Mouse (Mus musculus) myocyte (in vitro differentiated cells): ENCODE data around the gene Uaca.

Experiments
- CEBPB ChIP-seq: IDR thresholded peaks from 2 replicates; pipeline ENCODE4 v1.6.1; 2011; ENCODE audit warnings: mild to moderate bottlenecking, moderate library complexity; ENCODE audit not compliant: poor library complexity, insufficient read depth, severe bottlenecking
- E2F4 ChIP-seq: IDR thresholded peaks from one replicate; pipeline ENCODE4 v1.6.1; 2011; ENCODE audit warnings: mild to moderate bottlenecking, control low read depth, moderate library complexity; ENCODE audit not compliant: insufficient read depth
- MAX ChIP-seq: IDR thresholded peaks from one replicate; pipeline ENCODE4 v1.6.1; 2011; ENCODE audit warnings: low read depth, mild to moderate bottlenecking, control low read depth
- MYOD1 ChIP-seq, 3 experiments: IDR thresholded peaks; one replicate each; pipeline ENCODE4 v1.6.1; 2011; ENCODE audit warnings: control low read depth in 2 of 3, low read depth in 2 of 3, mild to moderate bottlenecking in 2 of 3, moderate library complexity in 1 of 3; ENCODE audit not compliant: insufficient read length in 2 of 3, control insufficient read depth in 1 of 3
- MYOG ChIP-seq, 3 experiments: IDR thresholded peaks; one replicate each; pipeline ENCODE4 v1.6.1; 2011; ENCODE audit warnings: control low read depth in 2 of 3, low read depth in 2 of 3, mild to moderate bottlenecking in 2 of 3; ENCODE audit not compliant: insufficient read length in 2 of 3, control insufficient read depth in 1 of 3, insufficient read depth in 1 of 3
- POLR2A ChIP-seq: IDR thresholded peaks from one replicate; pipeline ENCODE4 v1.6.1; 2011; ENCODE audit warnings: low read depth, mild to moderate bottlenecking, control low read depth, moderate library complexity; ENCODE audit not compliant: insufficient read length
- POLR2AphosphoS2 ChIP-seq: IDR thresholded peaks from one replicate; pipeline ENCODE4 v1.6.1; 2011; ENCODE audit warnings: low read depth, control low read depth; ENCODE audit not compliant: insufficient read length
- REST ChIP-seq: IDR thresholded peaks from one replicate; pipeline ENCODE4 v1.6.1; 2011; ENCODE audit warnings: mild to moderate bottlenecking, control low read depth, moderate library complexity; ENCODE audit not compliant: insufficient read depth, insufficient read length
- SRF ChIP-seq: IDR thresholded peaks from one replicate; pipeline ENCODE4 v1.6.1; 2011; ENCODE audit warnings: low read depth; ENCODE audit not compliant: control insufficient read depth, insufficient read length
- TCF12 ChIP-seq: IDR thresholded peaks from one replicate; pipeline ENCODE4 v1.6.1; 2011; ENCODE audit warnings: mild to moderate bottlenecking, control low read depth; ENCODE audit not compliant: poor library complexity, insufficient read depth, severe bottlenecking
- TCF3 ChIP-seq: IDR thresholded peaks from one replicate; pipeline ENCODE4 v1.6.1; 2011; ENCODE audit warnings: low read depth, control low read depth; ENCODE audit not compliant: insufficient read length
- USF1 ChIP-seq: IDR thresholded peaks from one replicate; pipeline ENCODE4 v1.6.1; 2011; ENCODE audit warnings: low read depth, mild to moderate bottlenecking, control low read depth, moderate library complexity

DNA sequence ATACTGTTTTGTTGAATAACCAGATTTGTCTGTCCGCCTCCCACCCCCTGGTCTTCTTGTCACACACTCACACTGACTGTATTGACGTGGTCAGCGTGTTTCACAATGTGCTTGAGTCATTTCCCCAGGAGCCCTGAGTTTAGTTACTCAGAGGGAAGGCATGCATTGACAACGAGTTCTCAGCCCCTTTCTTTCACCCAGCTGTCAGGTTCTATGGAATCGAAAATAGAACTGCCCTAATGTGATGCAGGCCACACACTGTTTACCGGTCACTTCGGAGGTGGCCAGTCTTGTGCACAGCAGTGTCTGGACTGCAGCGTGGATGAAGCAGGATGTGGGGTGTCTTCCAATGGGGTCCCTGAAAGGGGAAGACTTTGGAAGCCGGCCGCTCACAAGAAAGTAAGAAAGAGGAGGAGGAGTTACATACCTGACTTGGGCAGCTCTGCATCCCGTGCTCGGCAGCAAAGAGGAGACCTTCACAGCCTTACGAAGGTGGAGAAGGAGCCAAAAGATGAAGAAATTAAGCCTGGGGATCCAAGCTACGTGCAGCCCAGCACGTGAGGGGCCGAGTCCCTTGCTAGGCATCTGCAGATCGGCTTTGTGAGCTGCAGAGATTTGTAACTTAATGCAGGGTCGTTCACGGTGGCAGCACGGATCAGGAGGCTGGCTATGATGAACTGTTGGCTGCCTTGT, 43.3 kb downstream of the Uaca start:
- TF ChIP-seq MYOD1 (IDR thresholded peaks at IDR 0.05; ENCODE audit: control insufficient read depth in 1 of 3, insufficient read length in 2 of 3, low read depth in 2 of 3) (peak in 2 of 3 experiments; percentile 35 to 55), POLR2A (no peak), POLR2AphosphoS2 (no peak), MAX (no peak), TCF12 (no peak), USF1 (no peak), E2F4 (no peak), CEBPB (peak; percentile 95), SRF (no peak), MYOG (IDR thresholded peaks at IDR 0.05; ENCODE audit: control insufficient read depth in 1 of 3, insufficient read depth in 1 of 3, insufficient read length in 2 of 3, low read depth in 2 of 3) (peak in 2 of 3 experiments; percentile 31 to 38), REST (no peak), TCF3 (no peak)
